Mouse (Mus musculus) adrenal gland, postnatal 4 days (tissue): ENCODE results near the gene 2900011O08Rik. TPM values are rescaled to one million over a fixed set of nuclear protein-coding genes. Genes with fewer than 3 reads are reported as not detected.

Experiments
- DNase-seq, 2 experiments: peaks; one replicate each; pipeline ENCODE4 v3.0.0; 2021 to 2022; ENCODE audit warnings: low spot score in 2 of 2, mixed read lengths in 2 of 2
- total RNA-seq, 2 experiments: library from RNA; stranded (reverse); gene quantifications; 2 replicates each; pipeline ENCODE4 v1.2.3; 2021

2900011O08Rik gene
- total RNA-seq, 2 experiments from 2014 or later, result 2.9 to 4.7 TPM

- DNase-seq, result no peak
These were observed 17.8 kb downstream of the 2900011O08Rik start for GRCm38 (mm10) chr16:14004170-14004569.

GRCm38 (mm10) chr16:14004726-14005125 lies 18.3 kb downstream of the 2900011O08Rik start:
- no peak for DNase-seq

GRCm38 (mm10) chr16:14005266-14005665 lies 18.9 kb downstream of the 2900011O08Rik start:
- no peak for DNase-seq

- no peak for DNase-seq
These were observed 21.7 kb downstream of the 2900011O08Rik start for GRCm38 (mm10) chr16:14008081-14008480.

- no peak for DNase-seq
These were observed 22.3 kb downstream of the 2900011O08Rik start for GRCm38 (mm10) chr16:14008708-14009107.

- DNase-seq, result no peak
These were observed 23.6 kb downstream of the 2900011O08Rik start for GRCm38 (mm10) chr16:14009966-14010365.

GRCm38 (mm10) chr16:14017306-14017705 lies 30.9 kb downstream of the 2900011O08Rik start:
- DNase-seq, result no peak

GRCm38 (mm10) chr16:14021166-14021822 lies 34.9 kb downstream of the 2900011O08Rik start:
- no peak for DNase-seq

GRCm38 (mm10) chr16:14025091-14025990 lies 38.9 kb downstream of the 2900011O08Rik start:
- DNase-seq, result no peak

- DNase-seq, result no peak
These were observed 42.7 kb downstream of the 2900011O08Rik start for GRCm38 (mm10) chr16:14029072-14029471.

- no peak for DNase-seq
These were observed 43.4 kb downstream of the 2900011O08Rik start for GRCm38 (mm10) chr16:14029851-14030250.

- no peak for DNase-seq
These were observed 44.2 kb downstream of the 2900011O08Rik start for GRCm38 (mm10) chr16:14030650-14031049.

- DNase-seq, result no peak
These were observed 46.7 kb downstream of the 2900011O08Rik start for GRCm38 (mm10) chr16:14033076-14033475.

GRCm38 (mm10) chr16:14042421-14042820 lies 56.0 kb downstream of the 2900011O08Rik start:
- DNase-seq, result no peak

GRCm38 (mm10) chr16:14044695-14045094 lies 58.3 kb downstream of the 2900011O08Rik start:
- no peak for DNase-seq

- no peak for DNase-seq
These were observed 59.9 kb downstream of the 2900011O08Rik start for GRCm38 (mm10) chr16:14046224-14046756.

- DNase-seq, result no peak
These were observed 65.8 kb downstream of the 2900011O08Rik start for GRCm38 (mm10) chr16:14052221-14052620.

GRCm38 (mm10) chr16:14053116-14053515 lies 66.7 kb downstream of the 2900011O08Rik start:
- no peak for DNase-seq

GRCm38 (mm10) chr16:14055271-14055670 lies 68.9 kb downstream of the 2900011O08Rik start:
- no peak for DNase-seq

GRCm38 (mm10) chr16:14056734-14057133 lies 70.3 kb downstream of the 2900011O08Rik start:
- DNase-seq, result no peak

- DNase-seq, result no peak
These were observed 72.1 kb downstream of the 2900011O08Rik start for GRCm38 (mm10) chr16:14058541-14058940.
